Mouse (Mus musculus) spleen, postnatal 10 days (tissue): ENCODE results near the gene Ubl3.

Source experiments
- DNase-seq, 2 experiments: peaks; one replicate each; pipeline ENCODE4 v3.0.0; 2021 to 2022; ENCODE audit warnings: low spot score in 2 of 2

Ubl3 gene

DNA sequence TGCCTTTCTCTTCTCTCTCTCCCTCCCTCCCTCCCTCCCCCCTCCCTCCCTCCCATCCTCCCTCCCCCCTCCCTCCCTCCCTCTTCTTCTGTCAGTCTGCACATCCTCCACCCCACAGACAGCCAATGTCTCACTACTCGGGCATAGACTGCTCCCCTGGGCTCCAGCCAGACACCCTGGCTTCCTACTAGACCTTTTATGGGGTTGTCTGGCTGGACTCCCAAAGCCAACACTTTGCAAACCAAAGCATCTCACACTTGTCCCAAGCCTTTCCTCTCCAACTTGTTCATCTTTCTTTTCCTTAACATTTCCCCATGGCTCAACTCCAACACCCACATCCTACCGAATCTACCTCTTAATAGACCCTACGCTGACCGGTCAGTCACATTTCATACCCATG lies 10.7 kb upstream of the Ubl3 start:
- no peak for DNase-seq

DNA sequence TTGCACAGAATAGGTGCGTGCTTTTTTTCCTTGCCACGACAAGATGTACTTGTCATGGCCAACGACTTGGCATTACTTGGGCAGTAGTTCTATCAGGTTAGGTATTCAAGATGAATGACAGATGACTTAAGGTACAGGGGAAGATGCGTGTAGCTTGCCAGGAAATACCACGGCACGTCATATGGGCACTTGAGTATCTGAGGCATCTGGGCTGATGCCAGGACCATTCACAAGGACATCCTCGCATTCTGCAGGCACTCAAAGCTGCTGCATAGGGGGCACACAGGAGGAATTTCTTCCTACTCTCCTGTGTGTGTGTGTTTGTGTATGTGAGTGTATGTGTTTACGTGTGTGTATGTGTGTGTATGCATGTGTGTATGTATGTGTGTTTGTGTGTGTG lies 9.6 kb upstream of the Ubl3 start:
- DNase-seq: no peak

DNA sequence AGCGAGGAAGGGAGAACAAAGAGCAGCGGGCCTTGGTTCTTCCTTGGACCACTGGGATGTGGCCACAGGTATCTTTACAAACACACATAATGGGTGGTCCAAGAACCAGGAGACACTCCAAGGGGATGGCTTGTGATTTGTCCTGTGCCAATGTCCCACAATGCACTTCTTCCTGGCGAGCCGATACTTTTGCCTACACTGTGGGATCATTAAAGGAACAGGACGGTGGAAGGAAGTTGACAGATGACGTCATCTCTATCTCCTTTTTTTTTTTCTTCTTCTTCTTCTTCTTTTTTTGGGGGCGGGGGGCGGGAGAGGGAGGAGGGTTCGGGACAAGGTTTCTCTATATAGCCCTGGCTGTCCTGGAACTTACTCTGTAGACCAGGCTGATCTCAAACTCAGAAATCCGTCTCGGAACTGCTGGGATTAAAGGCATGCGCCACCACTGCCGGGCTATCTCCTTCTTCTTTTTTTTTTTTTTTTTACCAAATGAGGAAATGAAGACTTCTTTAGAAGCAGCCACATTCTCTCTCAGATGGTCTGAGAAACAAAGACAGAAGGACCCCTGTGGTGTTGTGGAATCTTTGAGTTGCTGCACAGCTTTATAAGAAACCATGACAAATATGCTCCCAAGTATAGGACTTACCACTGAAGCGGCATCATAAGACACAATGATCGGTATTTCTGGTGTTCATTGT lies 6.8 kb upstream of the Ubl3 start:
- no peak for DNase-seq

- DNase-seq: no peak
Measured at GRCm38 (mm10) chr5:148558472-148558871, 5.9 kb upstream of the Ubl3 start.

DNA sequence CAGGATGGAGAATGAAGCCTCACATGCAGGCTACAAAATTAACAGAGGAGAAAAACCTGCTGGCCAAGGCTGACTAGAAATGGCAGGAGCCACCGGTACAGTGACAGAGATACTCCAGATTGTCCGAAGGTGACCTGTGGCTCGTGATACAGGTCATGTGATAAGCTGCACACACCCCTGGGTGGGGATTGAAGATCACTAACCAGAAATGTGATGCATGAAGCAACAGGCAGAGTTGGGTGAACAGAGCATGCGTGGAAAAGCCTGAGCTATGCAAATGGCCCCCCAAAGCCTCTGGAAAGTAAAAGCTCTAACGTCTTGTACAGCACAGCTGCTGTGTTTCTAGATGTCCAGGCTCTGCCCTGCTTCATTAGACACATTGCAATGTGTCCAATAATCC lies 3.9 kb upstream of the Ubl3 start:
- peak in 1 of 2 experiments; percentile 49 for DNase-seq

DNA sequence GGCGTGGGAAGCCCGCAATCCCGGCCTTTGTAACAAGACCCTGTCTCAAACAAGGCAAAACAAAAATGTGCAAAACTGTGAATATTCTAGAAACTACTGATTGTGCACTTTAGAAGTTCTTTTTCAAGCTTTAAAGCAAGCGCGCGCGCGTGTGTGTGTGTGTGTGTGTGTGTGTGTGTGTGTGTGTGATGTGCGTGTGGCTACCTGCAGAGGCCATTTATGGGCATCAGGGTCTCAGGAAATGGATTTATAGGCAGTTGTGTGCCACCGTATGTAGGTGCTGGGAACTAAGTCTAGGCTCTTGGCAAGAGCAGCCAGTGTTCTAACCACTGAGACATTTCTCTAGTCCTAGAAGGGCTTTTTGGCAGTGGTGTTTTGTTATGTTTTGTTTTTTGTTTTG lies 2.6 kb upstream of the Ubl3 start:
- no peak for DNase-seq

- DNase-seq: no peak
Measured at GRCm38 (mm10) chr5:148554701-148555100, 2.1 kb upstream of the Ubl3 start.

GRCm38 (mm10) chr5:148554242-148554641 lies 1.7 kb upstream of the Ubl3 start:
- no peak for DNase-seq

- no peak for DNase-seq
Measured at GRCm38 (mm10) chr5:148553723-148554122, 1.1 kb upstream of the Ubl3 start.

GRCm38 (mm10) chr5:148551764-148552136 lies 839 bp downstream of the Ubl3 start:
- peak in 1 of 2 experiments; percentile 32 for DNase-seq

DNA sequence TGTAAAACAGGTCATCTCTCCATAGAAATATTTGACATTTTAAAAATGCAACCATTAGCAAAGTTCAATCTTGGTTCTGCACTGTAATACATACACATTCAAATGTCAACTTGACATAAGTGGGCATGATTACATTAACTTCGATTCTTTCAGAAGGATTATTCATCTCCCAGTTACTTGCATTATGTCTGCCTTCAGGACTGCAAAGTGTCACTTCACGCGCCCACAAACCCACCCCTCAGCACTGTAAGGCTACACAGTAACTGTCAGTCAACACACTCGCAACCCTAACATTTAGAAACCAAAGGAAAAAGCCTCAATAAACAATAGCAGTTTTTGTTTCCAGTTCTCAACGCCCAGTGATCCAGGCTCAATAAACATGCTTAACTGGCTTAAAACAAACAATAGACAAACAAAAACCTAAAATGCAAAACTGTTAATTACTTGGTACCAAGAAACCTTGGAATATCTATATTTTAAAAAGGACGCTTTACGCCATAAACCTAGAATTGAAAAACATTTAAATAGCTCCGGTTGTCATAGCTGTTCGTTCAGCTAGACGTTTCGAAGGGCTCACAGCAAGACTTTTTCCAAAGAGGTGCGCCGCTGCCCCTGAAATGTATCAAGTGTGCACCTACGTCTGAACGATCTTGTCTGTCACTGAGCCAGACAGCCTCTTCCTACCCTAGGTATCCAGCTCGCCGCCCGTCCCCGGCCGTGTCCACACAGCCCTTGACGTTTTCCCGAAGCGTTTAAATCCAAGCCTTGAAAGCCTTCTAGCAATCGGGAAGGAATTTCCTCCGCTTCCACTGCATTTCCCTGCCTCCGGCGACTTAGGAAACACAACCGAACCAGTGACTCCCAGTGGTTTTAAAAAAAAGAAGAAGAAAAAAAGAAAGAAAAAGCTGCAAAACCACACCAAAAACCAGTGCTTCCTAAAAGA lies 1.5 kb downstream of the Ubl3 start:
- peak in 1 of 2 experiments; percentile 35 for DNase-seq

DNA sequence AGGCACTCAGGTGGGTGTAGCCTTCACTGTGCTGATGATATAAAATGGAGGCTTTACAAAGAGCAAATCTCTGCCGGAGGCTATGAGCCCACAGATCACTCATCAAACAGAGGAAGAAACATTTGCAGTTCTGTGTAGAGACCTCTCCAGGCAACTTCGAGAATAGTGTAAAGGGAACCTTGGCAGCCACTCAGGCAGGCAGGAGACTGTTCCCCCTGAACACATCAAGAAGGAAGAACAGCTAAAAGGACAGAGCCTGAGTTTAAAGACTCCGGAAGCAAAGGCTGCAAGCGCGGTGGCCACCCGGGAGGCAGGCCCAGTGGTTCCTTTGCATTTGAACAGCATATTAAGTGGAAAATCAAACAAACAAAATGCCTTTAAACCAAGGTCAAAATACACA lies 2.2 kb downstream of the Ubl3 start:
- peak in 1 of 2 experiments; percentile 30 for DNase-seq

DNA sequence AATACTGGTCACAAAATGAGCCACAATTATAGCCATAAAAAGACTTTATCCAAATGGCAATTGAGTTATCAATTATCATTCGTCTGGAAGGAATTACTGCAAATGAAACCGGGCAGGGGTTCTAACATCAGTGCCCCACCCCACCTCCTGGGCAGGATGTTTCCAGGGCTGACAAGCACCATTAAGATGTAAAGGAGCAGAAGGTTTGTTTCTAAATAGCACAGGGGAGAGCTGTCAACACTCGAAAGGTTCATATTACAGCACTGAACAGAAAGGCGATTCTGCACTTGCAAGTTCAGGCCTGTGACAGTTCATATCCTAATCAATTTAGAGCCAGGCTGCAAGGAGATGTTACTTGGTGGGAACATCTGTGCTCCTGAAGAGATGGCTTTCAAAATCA lies 3.3 kb downstream of the Ubl3 start:
- no peak for DNase-seq

DNA sequence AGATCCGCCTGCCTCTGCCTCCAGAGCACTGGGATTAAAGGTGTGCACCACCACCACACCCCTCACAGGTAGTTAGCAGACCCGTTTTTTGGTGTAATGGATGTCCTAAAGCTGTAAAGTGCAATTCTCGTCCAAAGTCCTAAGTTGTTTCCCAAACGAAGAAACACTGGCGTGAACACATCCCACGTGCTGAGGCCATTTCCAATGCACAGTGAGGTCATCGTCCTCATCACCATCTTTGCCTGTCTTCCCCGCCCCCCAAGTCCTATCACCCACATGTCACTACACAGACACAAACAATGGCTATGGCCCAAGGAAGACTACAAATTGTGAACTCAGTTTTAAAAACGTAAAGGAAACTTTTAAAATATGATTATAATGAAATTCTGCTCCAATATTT lies 4.0 kb downstream of the Ubl3 start:
- no peak for DNase-seq

DNA sequence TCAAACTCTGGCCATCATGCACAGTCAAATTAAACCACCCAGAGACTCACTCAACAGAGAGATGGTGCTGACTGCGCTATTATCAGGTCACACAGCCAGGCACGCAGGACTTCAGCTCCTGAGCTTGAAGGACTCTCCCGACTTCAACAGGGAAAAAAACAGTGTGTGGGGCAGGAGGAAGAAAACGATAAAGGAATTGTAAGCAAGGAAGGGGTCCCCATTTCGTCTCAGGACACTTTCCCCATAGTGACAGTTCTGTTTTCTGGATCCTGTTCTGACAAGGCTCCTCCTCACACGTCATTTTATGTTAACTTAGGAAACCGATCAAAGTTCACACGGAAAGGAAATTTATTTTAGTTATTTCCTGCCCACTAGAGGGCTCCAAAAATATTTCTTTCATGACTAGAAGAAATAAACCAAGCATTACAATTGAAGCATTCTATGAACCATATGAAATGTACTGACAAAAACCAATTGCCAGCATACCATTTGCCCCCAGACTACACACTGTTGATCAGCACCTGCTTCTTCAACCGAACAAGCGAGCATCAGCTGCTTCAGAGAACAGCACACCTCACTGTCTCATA lies 4.6 kb downstream of the Ubl3 start:
- no peak for DNase-seq

- DNase-seq: no peak
Measured at GRCm38 (mm10) chr5:148546970-148547369, 5.6 kb downstream of the Ubl3 start.

GRCm38 (mm10) chr5:148544733-148545132 lies 7.9 kb downstream of the Ubl3 start:
- no peak for DNase-seq

DNA sequence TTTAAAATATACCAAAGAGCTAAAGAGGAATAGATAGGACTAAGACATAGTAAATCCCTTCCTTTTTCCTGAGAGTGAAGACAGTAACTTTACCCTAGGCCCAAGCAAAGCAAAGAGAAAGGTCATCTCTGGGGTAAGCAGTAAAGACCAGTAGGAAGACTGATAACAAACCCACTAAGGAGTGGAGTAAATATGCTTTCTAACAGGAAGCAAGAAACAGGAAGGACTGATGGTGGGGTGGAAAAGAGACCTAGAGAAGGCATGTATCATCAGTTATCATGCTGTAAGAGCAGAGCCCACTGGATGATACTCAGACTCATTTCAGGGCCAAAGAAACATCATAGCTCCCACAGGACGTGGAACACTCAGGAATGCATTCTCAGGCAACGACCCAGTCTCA lies 10.4 kb downstream of the Ubl3 start:
- DNase-seq: no peak

- DNase-seq: no peak
Measured at GRCm38 (mm10) chr5:148535669-148536430, 16.7 kb downstream of the Ubl3 start.

GRCm38 (mm10) chr5:148534644-148535043 lies 17.9 kb downstream of the Ubl3 start:
- no peak for DNase-seq

- DNase-seq: no peak
Measured at GRCm38 (mm10) chr5:148533924-148534323, 18.7 kb downstream of the Ubl3 start.

DNA sequence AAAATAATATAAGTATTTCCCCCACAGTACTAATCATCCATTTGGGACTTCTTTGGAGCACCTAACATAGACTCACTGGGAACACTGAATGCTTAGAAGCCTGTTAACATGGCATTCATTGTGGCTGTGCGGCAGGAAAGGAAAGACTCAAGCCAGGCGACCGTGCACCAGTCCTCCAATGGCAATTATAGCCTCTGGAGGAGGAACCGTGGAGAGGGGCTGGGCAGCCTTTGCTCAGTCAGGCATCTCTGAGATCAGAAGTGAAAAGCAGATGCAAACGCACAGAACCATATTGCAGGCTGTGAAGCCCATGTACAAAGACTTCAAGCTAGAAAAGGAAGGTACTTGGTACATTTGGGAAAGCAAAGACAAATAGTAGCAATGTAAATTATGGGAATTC lies 20.4 kb downstream of the Ubl3 start:
- no peak for DNase-seq
